Mouse (Mus musculus): ENCODE data around the gene Ccdc102a.
"Not testable (repeated sequence)": the region's sequence is repeated elsewhere in the genome, so short reads cannot be mapped to it uniquely, and the experiment has no call there.

Ccdc102a gene

DNA sequence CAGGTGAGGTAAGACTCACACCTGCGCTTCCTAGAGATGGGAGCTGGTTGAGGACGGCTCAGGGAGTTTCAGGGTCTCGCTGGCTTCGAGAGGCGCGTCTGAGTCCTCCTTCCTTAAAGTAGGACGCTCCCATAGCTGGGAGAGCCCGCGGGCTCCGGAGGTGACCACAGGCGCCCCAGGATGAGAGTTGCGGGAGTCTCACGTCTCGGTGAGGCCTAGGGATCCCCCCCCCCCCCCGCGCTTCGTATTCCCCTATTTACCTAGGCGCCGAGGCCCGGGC lies 42.1 kb downstream of the Ccdc102a start:
- in situ Hi-C loops (cut with MboI; ENCODE audit: low sequenced_read_pairs) = no loop called here

DNA sequence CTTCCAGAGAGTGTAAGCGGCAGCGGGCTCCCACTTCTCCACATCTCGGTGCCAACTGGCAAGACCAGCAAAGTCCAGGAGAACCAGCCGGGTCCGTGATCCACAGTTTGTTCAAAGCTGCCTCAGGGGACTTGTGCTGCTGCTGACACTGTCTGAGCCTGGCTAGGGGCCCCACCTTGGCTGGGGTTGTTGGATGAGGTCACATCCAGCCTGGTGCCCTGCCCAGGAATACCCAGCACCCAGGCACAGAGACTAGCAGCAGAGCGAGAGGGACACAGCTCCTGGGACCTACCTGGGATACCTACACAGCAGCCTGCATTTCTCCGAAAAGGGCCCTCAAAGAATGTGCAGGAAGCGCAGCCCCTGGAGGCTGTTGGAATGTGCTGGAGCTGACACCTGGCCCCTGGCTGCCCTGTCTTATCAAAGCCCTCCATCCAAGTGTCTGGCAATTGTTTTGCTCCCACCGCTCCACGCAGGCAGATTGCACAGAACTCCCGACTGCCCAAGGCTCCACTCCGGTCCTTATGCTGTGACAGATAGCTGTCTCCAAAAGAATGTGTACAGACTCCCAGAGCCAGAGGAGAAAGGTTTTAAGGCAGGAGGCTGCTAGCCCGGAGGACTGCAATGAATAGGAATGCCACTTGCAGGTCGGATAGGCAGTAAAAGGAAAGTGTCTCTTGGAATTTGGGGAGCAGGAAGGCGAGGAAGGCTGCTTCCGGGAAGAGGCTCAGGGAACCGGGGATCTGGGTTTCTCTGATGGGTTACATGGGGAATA lies 42.6 kb downstream of the Ccdc102a start:
- in situ Hi-C loops (cut with MboI; ENCODE audit: low sequenced_read_pairs) = no loop called here

GRCm38 (mm10) chr8:94874358-94874757 lies 43.5 kb downstream of the Ccdc102a start:
- in situ Hi-C loops (cut with MboI; ENCODE audit: low sequenced_read_pairs) = no loop called here

DNA sequence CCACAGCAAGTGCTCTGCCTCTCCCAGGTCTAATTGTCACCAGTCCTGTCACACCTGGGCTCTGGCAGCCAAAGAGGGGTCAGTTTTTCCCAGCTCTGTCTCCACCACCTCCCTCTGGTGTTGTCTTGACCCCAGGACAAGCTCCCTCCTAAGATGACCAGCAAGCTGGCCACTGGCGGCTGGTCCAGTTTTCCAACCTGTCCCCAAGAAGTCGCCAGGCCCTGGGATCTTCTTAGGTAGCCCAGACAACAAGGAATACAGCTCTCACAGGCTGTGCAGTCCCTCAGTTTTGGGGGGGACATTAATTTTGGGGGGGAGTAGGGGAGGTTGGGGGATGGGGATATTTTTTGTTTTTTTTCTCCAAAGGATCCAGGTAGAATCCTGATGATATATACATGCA lies 45.3 kb downstream of the Ccdc102a start:
- in situ Hi-C loops (cut with MboI; ENCODE audit: low sequenced_read_pairs) = no loop called here

DNA sequence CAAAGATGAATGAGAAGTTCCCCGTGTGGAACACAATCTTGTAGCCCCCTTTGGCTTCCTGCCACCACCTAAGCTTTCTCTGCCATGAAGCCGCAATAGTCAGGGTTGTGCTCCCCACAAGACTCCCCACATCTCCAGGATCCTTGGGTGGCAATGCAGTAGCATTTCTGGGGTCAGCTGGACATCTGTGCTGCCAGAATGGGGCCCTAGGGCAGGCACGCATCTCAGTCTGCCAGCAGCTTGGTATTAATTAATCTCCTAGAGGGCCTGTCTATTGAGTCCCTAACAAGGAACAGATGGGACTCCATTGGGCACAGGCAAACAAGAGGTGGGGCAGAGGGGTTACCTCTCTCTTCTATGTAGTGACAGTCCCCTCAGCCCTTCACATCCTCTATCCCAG lies 45.7 kb downstream of the Ccdc102a start:
- in situ Hi-C loops (cut with MboI; ENCODE audit: low sequenced_read_pairs) = no loop called here

GRCm38 (mm10) chr8:94871108-94871894 lies 46.6 kb downstream of the Ccdc102a start:
- in situ Hi-C loops (cut with MboI; ENCODE audit: low sequenced_read_pairs) = no loop called here

DNA sequence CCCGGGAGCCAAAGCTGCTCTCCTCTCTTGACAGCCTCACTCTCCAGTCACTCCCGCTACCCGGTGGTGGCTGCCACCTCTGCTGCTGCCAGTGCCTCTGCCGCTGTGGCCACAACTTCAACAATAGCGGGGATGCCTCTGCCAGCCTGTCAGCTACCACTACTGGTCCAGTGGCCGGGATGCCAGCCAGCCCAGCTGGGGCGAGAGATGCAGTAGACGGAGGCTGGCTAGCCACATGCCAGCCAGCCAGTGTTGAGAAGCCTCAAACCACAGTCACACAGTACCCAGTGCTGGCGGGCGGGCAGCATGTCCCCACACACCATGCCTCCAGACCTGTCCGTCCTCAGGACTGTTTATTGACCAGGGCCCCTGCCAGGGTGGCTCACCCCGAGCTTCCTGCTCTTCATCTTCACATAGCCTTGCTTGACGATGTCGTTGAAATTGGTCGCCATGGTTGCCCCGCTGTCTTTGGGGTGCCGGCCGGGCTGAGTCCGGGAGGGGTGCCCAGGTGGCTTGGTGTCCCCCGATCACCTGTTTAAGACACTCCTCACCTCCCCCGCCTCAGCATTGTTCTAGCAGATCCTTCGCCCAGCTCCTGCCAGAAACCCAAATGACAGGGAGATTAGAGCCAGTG lies 47.3 kb downstream of the Ccdc102a start:
- in situ Hi-C loops (cut with MboI; ENCODE audit: low sequenced_read_pairs) = no loop called here

DNA sequence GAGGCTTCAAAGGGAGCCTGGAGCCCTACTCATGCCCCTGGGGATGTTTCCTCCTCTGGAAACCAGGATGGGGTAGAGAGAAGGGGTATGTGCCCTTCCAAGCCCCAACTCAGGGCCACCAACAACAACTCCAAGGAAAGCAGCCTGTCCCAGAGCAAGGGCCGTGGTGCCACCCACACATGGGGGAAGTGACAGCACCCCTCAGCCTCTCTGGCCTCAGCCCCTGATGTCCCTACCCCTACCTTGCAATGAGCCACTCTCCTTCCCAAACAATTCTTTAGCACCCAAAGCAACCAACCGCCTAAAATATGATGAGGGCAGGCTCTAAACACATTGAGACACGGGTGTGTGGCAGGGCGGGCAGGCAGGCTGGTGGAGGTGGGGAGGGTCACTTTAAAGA lies 47.9 kb downstream of the Ccdc102a start:
- in situ Hi-C loops (cut with MboI; ENCODE audit: low sequenced_read_pairs) = no loop called here

DNA sequence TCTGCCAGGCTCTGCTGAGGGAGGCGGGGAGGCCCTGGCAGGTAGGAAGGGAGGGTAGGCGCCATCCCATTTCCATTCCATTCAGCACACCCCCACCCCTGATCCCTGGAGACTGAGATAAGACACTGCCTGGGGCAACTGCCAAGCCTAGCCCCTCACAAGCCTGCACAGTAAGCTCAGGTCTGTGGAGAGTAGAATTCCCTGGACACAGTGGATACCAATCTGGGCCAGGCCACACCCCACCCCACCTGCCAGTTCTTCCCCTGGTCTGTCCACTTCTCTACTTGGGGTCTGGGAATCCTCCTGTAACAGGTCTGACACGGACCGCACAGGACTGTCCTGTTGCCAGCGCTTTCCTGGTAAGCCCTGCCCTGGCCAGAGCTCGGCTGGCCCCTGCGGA lies 48.8 kb downstream of the Ccdc102a start:
- in situ Hi-C loops (cut with MboI; ENCODE audit: low sequenced_read_pairs) = no loop called here

GRCm38 (mm10) chr8:94866921-94867320 lies 51.0 kb downstream of the Ccdc102a start:
- in situ Hi-C loops (cut with MboI; ENCODE audit: low sequenced_read_pairs) = no loop called here

DNA sequence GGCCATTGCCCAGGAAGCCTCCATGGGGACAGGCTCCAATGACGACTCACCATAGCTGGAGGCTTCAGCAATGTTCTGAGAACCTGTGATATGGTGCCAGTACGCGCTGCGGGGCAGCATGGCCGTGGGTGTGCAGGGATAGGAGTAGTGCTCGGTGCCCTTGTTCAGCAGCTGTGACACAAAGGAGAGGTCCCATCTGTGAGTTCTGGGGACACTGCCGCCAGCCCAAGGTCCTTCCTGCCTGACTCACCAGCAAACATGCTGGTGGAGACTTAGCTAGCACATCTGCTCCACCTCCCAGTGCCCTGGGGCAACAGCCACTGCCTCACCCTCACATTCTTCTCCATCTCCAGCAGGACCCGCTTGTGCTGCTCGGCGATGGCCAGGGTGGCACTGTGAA lies 52.6 kb downstream of the Ccdc102a start:
- in situ Hi-C loops (cut with MboI; ENCODE audit: low sequenced_read_pairs) = no loop called here

DNA sequence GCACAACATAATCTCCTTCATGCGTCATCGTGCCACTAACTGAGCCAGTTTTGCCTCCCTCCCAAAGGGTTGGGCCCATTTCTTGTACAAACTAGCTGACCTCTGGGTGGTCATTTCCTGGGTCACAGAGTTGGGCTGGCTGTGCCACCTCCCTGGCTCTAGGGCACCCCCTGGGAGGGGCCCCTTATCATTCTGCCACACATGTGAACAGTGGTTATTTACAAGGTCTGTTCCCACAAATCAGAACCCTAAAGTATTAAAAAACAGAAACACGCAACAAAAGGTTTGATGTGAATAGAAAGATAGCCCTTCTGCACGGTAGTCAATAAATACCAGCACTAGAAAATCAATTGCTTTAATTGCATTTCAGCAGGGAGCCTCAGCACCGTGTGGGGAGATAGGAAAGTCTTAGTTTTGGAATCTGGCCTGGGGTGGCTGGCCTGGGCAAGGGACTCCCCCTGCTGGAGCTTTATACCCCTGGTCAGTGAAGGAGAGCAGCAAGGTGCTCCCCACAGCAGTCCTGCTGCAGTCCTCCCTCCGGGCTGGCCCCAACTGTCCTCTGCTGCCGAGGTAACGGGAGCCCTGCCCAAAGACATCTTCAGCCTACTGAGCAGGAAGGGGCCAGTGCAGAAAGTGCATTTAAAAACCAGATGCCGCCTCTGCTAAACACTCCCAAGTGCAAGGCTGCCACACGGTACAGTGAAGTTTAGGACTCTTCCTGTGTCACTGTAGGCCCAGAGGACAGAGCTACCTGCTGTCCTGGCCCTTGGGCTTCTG lies 53.8 kb downstream of the Ccdc102a start:
- in situ Hi-C loops (cut with MboI; ENCODE audit: low sequenced_read_pairs) = no loop called here

- in situ Hi-C loops (cut with MboI; ENCODE audit: low sequenced_read_pairs) = no loop called here
These were observed 55.2 kb downstream of the Ccdc102a start for GRCm38 (mm10) chr8:94862487-94863220.

DNA sequence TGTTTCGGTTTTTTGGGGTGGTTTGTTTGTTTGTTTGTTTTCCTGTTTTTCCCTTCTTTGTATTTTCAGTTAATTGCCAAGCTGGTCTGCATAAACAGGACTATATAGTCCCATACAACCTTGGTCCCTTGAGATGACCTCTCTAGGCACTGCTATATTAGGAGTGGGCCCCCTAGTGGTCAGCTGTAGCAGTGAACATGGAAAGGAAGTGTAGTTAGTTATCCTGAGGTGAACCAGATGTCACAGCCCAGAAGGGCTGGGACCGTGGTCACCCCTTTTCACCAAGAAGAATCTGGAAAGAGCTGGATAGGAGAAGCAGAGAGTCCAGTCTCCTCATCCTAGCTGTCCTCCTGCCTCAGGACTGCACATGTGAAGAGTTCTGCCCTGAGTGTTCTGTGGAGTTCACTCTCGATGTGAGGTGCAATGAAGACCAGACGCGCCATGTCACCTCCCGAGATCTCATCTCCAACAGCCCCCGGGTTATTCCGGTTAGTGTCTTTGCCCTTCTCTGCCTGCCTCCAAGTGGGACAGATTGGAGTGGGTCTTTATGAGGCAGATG lies 56.5 kb downstream of the Ccdc102a start:
- in situ Hi-C loops (cut with MboI; ENCODE audit: low sequenced_read_pairs) = no loop called here

DNA sequence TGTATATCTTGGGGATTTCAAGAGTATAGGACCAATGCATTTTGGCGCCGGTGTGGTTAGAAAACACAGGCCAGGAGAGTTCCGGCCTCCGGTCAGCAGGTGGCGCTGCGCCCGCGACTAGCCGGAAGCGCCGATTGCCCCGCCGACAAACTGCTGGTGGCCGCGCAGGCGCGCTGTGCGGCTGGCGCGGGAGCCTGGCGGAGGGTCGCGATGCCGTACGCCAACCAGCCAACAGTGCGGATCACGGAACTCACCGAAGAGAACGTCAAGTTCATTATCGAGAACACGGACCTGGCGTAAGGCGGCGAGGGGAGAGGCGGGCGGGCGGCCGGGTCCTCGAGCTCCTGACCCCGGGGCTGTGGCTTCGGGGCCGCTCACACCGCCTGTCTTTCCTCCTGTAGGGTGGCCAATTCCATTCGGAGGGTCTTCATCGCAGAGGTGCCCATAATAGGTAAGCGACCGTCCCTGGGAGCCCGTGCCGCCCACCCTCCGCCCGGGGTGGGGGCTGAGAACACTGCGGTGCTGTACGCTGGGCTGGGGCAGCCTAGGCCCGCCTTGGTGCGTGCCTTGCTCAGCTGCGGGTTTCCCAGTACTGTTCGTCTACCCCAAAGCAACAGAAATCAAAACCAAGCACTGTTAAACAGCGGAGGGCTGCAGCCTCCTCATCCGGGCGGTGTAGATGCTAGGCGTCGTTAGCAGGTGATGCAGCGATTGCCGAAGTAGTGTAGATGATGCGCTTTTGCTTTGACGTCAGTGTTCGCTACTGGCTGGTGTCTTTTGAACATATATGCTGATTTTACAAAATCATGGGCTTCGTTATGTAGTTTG lies 60.3 kb downstream of the Ccdc102a start, which contains the start of gene Polr2c:
Polr2c (plus strand) TSS at position 105 of the 828 bp plus-strand sequence.
- in situ Hi-C loops (cut with MboI; ENCODE audit: low sequenced_read_pairs) = no loop called here

GRCm38 (mm10) chr8:94857011-94857345 lies 60.9 kb downstream of the Ccdc102a start:
- in situ Hi-C loops (cut with MboI; ENCODE audit: low sequenced_read_pairs) = no loop called here

DNA sequence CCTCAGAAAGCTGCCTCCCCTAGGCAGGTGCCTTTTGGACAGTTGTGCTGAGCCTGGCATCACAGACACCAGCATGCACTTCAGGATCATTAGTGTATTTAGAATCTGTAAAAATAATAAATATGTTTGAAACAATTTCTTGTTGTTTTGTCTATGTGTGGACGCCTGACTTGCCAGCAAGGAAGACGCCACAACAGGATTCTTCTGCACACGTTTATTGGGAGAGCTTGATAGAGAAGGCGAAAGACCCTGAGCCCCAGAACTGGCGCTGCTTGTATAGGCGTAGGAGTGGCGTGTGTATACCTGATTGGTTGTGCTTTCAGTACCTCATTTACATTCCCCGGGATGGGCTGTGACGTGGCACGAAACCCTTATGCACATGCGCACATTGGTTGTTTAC lies 63.1 kb downstream of the Ccdc102a start:
- in situ Hi-C loops (cut with MboI; ENCODE audit: low sequenced_read_pairs) = not testable (repeated sequence)

All from CH12F3 (cell line).